Mouse (Mus musculus) thymus, adult 2 months (tissue): ENCODE results near the gene Por. TPM values are rescaled to one million over a fixed set of nuclear protein-coding genes. Genes with fewer than 3 reads are reported as not detected.

Source experiments
- DNase-seq: peaks from one replicate; pipeline ENCODE4 v3.0.0; 2021
- H3K27ac ChIP-seq: fragments of 200-500 bp; 2 replicates; pipeline ENCODE4 v1.5.1; 2012; ENCODE audit warnings: low read length, control low read depth; ENCODE audit not compliant: control insufficient read depth, insufficient read depth
- H3K27me3 ChIP-seq: fragments of 200-500 bp; 2 replicates; pipeline ENCODE4 v1.6.1; 2012; ENCODE audit warnings: mild to moderate bottlenecking, low read length, moderate library complexity, mixed read lengths; ENCODE audit not compliant: control insufficient read depth, insufficient read depth
- H3K36me3 ChIP-seq: fragments of 200-500 bp; 2 replicates; pipeline ENCODE4 v1.6.1; 2012; ENCODE audit warnings: mild to moderate bottlenecking, low read length, moderate library complexity; ENCODE audit not compliant: control insufficient read depth, insufficient read depth
- H3K4me1 ChIP-seq: fragments of 200-500 bp; replicated peaks from 2 replicates; pipeline ENCODE4 v1.6.1; 2012; ENCODE audit warnings: low read length; ENCODE audit not compliant: control insufficient read depth, insufficient read depth
- H3K4me3 ChIP-seq: fragments of 200-500 bp; 2 replicates; pipeline ENCODE4 v1.5.1; 2012; ENCODE audit warnings: mild to moderate bottlenecking, low read length, control low read depth, moderate library complexity; ENCODE audit not compliant: control insufficient read depth, insufficient read depth
- CTCF ChIP-seq: fragments of 200-500 bp; IDR thresholded peaks from 2 replicates; pipeline ENCODE4 v1.5.1; 2012; ENCODE audit warnings: mild to moderate bottlenecking, control low read depth, low read length, moderate library complexity, borderline replicate concordance; ENCODE audit not compliant: control insufficient read depth, poor library complexity, insufficient read depth; ENCODE audit errors: extremely low read depth
- POLR2A ChIP-seq: fragments of 200-500 bp; IDR thresholded peaks from 2 replicates; pipeline ENCODE4 v1.6.1; 2012; ENCODE audit warnings: mild to moderate bottlenecking, low read length, control low read depth, moderate library complexity; ENCODE audit not compliant: control insufficient read depth, poor library complexity, insufficient read depth; ENCODE audit errors: extremely low read depth
- WGBS: fragments of 180-500 bp; shearing (Covaris S2); methylation state at CpG from one replicate; pipeline ENCODE4 v1.1.7; 2018; 5-methylcytosine and 5-hydroxymethylcytosine counted together
- polyA plus RNA-seq: library from polyadenylated mRNA; depleted of rRNA; stranded (reverse); fragments of >200 nt; gene quantifications from 2 replicates; pipeline ENCODE4 v1.2.3, GENCODE M21; 2012

Gene Por
- polyA plus RNA-seq, 1 experiment, result 132 TPM

DNA sequence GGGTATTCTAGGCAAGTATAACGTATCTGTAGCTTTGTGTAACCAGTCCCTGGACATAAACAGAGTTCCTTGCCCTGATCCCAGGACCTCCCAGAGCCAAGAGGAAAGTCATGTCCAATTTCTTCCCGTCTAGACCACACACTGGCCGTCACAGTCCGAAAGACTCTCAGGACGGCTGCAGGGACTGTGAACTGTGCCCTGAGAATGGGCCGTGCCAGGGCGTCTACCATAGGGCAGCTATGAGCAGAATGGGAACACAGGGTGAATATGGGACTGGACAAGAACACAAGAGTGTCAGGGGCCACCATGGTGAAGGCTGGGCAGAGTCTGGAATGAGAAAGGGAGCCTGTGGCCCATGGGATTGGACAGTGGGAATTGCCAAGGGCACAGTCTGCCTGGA lies 9.3 kb upstream of the Por start:
- TF ChIP-seq POLR2A (no peak), CTCF (no peak)
- Histone ChIP-seq H3K4me3 (no peak overlapping the region), H3K36me3 (no peaks in the 10 kb centered on the region), H3K27me3 (no peaks in the 10 kb centered on the region), H3K27ac (no peak overlapping the region), H3K4me1 (0 out of 2 replicates have a peak, but pooled peaks cover 5% of the 10 kb centered on the region)
- 96% methylated on average over 7 of the region's 7 CpGs for WGBS
- no peak for DNase-seq

DNA sequence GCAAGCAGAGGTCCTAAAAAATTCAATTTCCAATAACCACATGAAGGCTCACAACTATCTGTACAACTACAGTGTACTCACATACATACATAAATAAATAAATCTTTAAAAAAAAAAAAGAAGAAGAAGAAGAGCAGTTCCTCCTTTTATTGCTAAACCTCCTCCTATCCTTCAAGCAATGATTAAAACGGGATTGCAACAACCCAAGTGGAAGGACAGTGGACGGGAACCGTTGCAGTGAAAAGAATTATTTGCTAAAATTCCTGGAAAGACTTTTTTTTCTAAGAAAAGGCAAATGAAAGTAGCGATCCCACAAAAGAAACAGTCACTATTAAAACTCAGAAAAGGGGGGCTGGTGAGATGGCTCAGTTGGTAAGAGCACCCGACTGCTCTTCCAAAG lies 2.9 kb upstream of the Por start:
- 47% methylated on average over 5 of the region's 5 CpGs for WGBS
- Histone ChIP-seq H3K4me1 (peaks cover 3% of the 10 kb centered on the region; the same call in 1 of the 2 replicates), H3K4me3 (no peak overlapping the region), H3K36me3 (no peaks in the 10 kb centered on the region), H3K27me3 (no peaks in the 10 kb centered on the region), H3K27ac (no peak overlapping the region)
- TF ChIP-seq POLR2A (no peak), CTCF (no peak)
- DNase-seq, result no peak

DNA sequence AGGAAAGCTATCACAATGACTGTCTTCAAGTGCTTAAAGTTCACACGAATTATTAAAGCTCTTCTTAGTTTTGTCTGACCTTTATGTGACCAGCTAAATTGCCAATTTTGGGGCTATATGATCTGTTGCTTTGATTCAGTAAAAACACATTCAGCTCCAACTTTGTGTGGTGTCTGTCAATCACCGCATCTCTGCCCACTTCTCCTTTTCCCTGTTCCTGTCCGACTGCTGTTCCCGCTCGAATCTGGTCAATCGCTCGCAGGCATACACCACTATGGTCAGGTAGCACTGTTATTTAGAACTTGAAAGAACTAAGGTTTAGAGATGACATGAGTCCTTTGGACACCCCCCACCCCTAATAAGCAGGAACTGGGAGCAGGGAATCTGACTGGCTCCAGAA lies 1.8 kb upstream of the Por start:
- Histone ChIP-seq H3K4me3 (no peak overlapping the region), H3K36me3 (no peaks in the 10 kb centered on the region), H3K4me1 (peaks cover 3% of the 10 kb centered on the region; the same call in 1 of the 2 replicates), H3K27ac (no peak overlapping the region), H3K27me3 (no peaks in the 10 kb centered on the region)
- TF ChIP-seq POLR2A (no peak), CTCF (no peak)
- no peak for DNase-seq
- 42% methylated on average over 7 of the region's 7 CpGs for WGBS

DNA sequence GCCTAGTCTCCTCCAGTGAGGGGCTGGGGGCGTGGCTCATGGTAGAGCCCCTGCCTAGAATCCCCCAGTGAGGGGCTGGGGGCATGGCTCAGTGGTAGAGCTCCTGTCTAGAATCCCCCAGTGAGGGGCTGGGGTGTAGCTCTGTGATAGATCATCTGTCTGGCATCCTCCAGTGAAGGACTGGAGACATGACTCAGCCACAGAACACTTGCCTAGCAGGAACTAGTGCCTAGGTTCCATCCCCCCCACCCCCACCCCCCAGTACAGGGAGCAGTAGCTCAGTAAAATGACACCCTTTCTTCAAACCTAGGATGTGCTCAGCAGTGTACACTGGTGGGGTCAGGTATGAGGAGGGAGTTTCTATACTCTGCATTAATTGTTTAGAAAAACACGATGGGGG lies 1.0 kb downstream of the Por start:
- no peak for DNase-seq
- 85% methylated on average over 2 of the region's 2 CpGs for WGBS
- Histone ChIP-seq H3K4me1 (peaks cover 7% of the 10 kb centered on the region), H3K27me3 (no peaks in the 10 kb centered on the region), H3K36me3 (no peaks in the 10 kb centered on the region), H3K27ac (no peak overlapping the region), H3K4me3 (no peak overlapping the region)
- TF ChIP-seq POLR2A, result no peak
- no peak for TF ChIP-seq CTCF

DNA sequence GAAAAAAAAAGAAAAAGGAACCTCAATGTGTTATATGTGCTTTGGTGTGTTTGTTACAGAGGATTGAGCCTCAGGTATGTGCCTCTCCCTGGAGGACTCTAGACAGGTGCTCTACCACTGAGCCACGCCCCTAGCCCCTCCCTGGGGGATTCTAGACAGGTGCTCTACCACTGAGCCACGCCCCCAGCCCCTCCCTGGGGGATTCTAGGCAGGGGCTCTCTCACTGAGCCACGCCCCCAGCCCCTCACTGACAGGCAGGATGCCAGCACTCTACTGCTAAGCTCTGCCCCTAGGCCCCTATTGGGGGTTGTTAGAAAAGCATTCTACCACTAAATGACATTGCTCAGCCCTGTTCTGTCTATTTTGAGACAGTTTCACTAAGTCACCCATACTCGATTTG lies 2.7 kb downstream of the Por start:
- Histone ChIP-seq H3K36me3 (no peaks in the 10 kb centered on the region), H3K27me3 (no peaks in the 10 kb centered on the region), H3K4me3 (no peak overlapping the region), H3K4me1 (peaks cover 7% of the 10 kb centered on the region), H3K27ac (no peak overlapping the region)
- WGBS, result 79% methylated on average over 4 of the region's 4 CpGs
- TF ChIP-seq POLR2A, result no peak
- no peak for TF ChIP-seq CTCF
- DNase-seq, result no peak

DNA sequence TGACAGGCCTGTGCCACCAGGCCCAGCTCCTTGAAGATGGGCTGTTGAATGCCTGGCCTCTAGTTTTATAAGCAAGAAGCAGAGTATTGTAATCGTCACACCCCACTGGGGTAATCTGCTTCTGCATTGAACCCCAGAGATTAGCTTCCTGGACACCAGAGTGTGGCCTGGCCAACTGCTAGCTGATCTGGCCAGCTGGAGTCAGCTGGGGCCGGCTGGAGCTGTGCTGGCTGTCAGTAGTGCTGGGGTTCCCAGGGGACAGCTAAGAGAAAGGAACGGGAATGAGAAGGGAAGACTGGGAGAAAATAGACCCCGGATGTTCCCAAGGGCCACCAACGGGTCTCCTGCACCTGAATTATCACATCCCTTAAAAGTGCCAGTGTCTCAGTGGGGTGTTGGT lies 3.1 kb downstream of the Por start:
- no peak overlapping the region for H3K27ac ChIP-seq
- no peak overlapping the region for H3K4me3 ChIP-seq
- no peaks in the 10 kb centered on the region for H3K27me3 ChIP-seq
- no peak for DNase-seq
- no peak for TF ChIP-seq CTCF
- no peak for TF ChIP-seq POLR2A
- WGBS, result 92% methylated on average over 5 of the region's 5 CpGs
- H3K4me1 ChIP-seq, result peaks cover 7% of the 10 kb centered on the region
- no peaks in the 10 kb centered on the region for H3K36me3 ChIP-seq

DNA sequence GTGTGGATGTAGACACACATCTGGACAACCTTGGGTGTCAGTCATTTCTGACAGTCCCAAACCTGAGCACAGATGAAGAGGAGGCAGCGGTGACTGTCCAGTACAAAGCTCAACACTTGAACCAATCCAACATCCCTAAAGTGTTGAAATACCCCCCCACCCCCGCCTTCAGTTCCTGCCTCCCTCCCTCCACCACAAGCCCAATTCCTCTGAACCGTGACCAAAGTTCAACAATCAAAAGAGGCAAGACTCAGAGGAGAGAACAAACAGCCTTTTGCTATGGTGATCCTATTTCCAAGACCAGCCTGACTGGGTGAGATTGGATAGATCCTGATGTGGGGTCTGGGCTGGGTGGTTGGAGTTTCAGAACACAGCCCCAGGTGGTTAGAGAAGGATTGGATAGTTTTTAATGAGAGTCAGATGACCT lies 4.5 kb downstream of the Por start:
- TF ChIP-seq POLR2A (no peak), CTCF (no peak)
- no peaks in the 10 kb centered on the region for H3K36me3 ChIP-seq
- no peak overlapping the region for H3K4me3 ChIP-seq
- no peak overlapping the region for H3K27ac ChIP-seq
- WGBS, result 38% methylated on average over 3 of the region's 3 CpGs
- no peaks in the 10 kb centered on the region for H3K27me3 ChIP-seq
- peaks cover 7% of the 10 kb centered on the region for H3K4me1 ChIP-seq
- DNase-seq, result no peak

DNA sequence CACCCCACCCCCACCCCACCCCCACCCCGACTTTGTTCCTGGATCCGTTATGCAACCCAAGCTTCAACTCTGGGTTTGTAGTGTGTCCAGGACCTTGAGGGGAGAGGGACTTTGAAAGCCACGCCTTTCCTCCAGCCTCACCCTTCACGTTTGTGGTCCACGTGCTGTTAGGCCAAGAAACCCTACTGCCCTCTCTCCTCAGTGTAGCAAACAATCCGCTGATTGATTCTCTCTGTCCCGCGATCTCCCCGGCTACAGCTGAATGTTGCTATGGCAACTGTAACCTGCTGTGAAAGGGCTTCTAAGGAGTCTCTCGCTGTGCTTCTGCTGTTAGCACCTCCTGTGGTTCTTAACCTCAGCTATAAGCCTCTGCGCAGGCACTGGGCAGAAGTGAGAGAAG lies 5.0 kb downstream of the Por start:
- Histone ChIP-seq H3K4me3 (no peak overlapping the region), H3K27ac (no peak overlapping the region), H3K36me3 (no peaks in the 10 kb centered on the region), H3K27me3 (no peaks in the 10 kb centered on the region), H3K4me1 (peaks cover 4% of the 10 kb centered on the region)
- TF ChIP-seq POLR2A, result no peak
- TF ChIP-seq CTCF, result no peak
- DNase-seq, result peak; percentile 21
- WGBS, result 6% methylated on average over 11 of the region's 11 CpGs
